Mouse (Mus musculus) erythroblast, embryonic 14.5 days (primary cell): Measurements from ENCODE around the gene Pdzd4. TPM values are rescaled to one million over a fixed set of nuclear protein-coding genes. Genes with fewer than 3 reads are reported as not detected.
A peak's percentile ranks its signal among the peaks of the same experiment; 100 is the strongest.

ENCODE experiments used
- H3K27me3 ChIP-seq: 2 replicates; pipeline ENCODE4 v1.6.1; 2012; ENCODE audit warnings: inconsistent platforms; ENCODE audit not compliant: control insufficient read depth
- H3K36me3 ChIP-seq: 2 replicates; pipeline ENCODE4 v1.6.1; 2012; ENCODE audit warnings: mild to moderate bottlenecking, inconsistent platforms; ENCODE audit not compliant: control insufficient read depth
- H3K4me1 ChIP-seq: 2 replicates; pipeline ENCODE4 v1.6.1; 2012; ENCODE audit warnings: inconsistent platforms; ENCODE audit not compliant: control insufficient read depth
- H3K4me3 ChIP-seq: replicated peaks from 2 replicates; pipeline ENCODE3; 2012; ENCODE audit warnings: moderate library complexity, mild to moderate bottlenecking, inconsistent platforms
- H3K9me3 ChIP-seq: 2 replicates; pipeline ENCODE4 v1.6.1; 2012; ENCODE audit warnings: low read length, inconsistent platforms, mixed read lengths; ENCODE audit not compliant: control insufficient read depth
- GATA1 ChIP-seq: IDR thresholded peaks from 2 replicates; pipeline ENCODE4 v1.6.1; 2012; ENCODE audit warnings: low read length, inconsistent platforms, mixed read lengths
- TAL1 ChIP-seq: IDR thresholded peaks from 3 replicates; pipeline ENCODE4 v1.6.1; 2012; ENCODE audit warnings: low read length, inconsistent platforms, mixed read lengths
- polyA plus RNA-seq: library from polyadenylated mRNA; stranded (reverse); fragments of >175 nt; gene quantifications from 2 replicates; pipeline ENCODE4 v1.2.3, GENCODE M21; 2012

The Pdzd4 gene
- polyA plus RNA-seq, 1 experiment, result not detected

DNA sequence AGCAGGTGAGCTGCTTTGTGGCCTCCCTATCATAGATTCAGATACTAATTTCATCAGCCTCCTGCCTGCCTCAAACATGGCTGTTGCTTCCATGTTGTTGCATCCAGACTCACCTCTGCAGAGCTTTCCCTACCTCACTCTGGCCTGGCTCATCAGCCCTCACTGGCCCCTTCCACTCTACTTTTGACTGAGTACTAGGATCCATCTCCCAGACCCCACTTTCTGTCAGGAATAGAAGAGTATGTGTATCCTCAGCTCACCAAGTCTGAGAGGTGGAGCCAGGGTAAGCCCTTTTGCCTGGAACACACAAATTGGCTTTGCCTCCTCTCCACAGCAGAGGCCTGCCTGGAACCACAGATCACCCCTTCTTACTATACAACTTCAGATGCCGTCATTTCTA, 36.3 kb downstream of the Pdzd4 start:
- TF ChIP-seq GATA1 (no peak), TAL1 (no peak)
- H3K4me3 ChIP-seq, result peak overlapping the region; percentile 91
- H3K4me1 ChIP-seq, result peaks cover 35% of the 10 kb centered on the region
- peaks cover 12% of the 10 kb centered on the region for H3K27me3 ChIP-seq
- H3K9me3 ChIP-seq, result peaks cover 13% of the 10 kb centered on the region
- peaks cover 41% of the 10 kb centered on the region for H3K36me3 ChIP-seq

DNA sequence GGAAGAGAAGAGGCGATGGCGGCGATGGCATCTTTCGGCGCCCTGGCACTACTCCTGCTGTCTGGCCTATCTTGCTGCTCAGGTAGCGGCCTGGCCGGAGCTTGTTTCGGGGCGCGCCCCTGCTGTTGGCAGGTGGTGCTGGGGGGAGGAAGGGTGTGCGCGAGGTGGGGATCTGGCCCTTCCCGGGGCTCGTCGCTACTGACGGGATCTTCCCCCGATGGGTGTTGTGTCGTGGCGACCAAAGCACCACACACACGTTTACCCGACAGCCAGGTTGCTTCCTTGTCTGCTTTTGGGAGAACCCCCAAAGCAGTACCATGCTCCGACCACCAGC, 37.6 kb downstream of the Pdzd4 start:
- no peak for TF ChIP-seq GATA1
- no peak for TF ChIP-seq TAL1
- Histone ChIP-seq H3K4me1 (peaks cover 35% of the 10 kb centered on the region), H3K36me3 (peaks cover 51% of the 10 kb centered on the region), H3K27me3 (peaks cover 12% of the 10 kb centered on the region), H3K4me3 (peak overlapping the region; percentile 91), H3K9me3 (peaks cover 13% of the 10 kb centered on the region)

DNA sequence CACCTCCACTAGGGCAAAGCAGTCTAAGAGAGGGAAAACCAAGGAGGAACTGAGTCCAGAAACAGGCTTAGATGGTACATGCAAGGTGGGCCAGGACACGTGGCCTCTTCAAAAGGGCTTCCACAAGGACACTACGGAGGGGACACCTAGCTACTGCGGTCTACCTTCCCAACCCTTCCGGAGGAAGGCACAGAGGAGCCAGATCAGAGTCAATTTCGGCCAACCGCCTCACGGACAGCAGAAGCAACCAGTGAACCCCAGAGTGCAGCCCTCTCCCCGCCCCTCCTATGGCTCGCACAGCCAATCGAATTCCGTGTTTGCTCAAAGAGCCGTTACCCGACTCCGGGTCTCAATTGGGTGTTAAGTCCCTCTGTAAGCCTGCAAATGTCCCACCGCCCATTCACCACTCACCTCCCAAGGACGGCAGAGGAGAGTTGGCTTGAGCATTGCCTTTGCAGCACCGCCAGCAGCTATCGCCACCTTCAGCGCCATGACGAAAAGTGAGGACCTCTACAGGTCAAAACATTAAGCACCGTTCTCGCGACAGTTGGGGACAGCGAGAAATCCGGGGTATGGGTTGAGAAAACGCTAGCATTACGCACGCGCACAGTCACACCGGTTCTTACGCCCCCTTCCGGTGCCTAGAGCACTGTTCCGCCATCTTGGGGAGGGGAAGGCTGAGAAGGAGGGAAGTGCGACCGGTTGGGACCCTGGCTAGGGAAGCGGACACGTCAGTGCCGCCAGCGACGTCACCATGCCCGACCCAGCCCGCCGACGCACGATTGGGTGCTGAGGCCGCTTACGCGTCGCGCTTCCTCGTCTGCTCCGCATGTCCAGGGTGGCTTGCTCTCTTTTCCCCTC, 38.2 kb downstream of the Pdzd4 start, which contains the start of the genes Idh3g and Ssr4:
Gene Idh3g (minus strand): TSS at position 534 of the 861 bp plus-strand sequence.
Gene Ssr4 (plus strand): TSS at position 665 of the 861 bp plus-strand sequence.
- peaks cover 13% of the 10 kb centered on the region for H3K9me3 ChIP-seq
- TF ChIP-seq TAL1 (no peak), GATA1 (no peak)
- H3K4me1 ChIP-seq, result peaks cover 35% of the 10 kb centered on the region
- peak within 1 kb of the TSS; percentile 91 for H3K4me3 ChIP-seq
- H3K27me3 ChIP-seq, result peaks cover 12% of the 10 kb centered on the region
- H3K36me3 ChIP-seq, result peaks cover 52% of the 10 kb centered on the region

- Histone ChIP-seq H3K4me3 (peak overlapping the region; percentile 91), H3K36me3 (peaks cover 52% of the 10 kb centered on the region), H3K4me1 (peaks cover 35% of the 10 kb centered on the region), H3K9me3 (peaks cover 13% of the 10 kb centered on the region), H3K27me3 (peaks cover 12% of the 10 kb centered on the region)
- no peak for TF ChIP-seq GATA1
- no peak for TF ChIP-seq TAL1
These were observed 39.1 kb downstream of the Pdzd4 start for GRCm38 (mm10) chrX:73785666-73786065.

DNA sequence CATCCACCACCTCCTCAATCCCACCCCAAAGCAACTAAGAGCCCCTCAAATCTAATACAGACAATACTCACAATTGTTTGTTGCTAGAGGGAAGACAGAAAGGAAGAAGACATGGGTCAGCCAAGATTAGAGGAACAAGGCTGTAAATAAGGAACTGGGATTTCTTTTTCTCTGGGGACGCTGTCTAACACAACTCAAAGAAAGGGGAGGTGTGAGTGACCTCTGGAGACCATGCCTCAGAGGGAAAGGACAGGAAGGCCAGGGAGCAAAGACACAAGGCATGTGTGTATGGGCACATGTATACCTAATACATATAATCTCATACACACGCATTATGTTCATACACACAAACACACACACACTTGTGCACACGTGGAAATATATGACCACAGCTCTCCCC, 42.5 kb downstream of the Pdzd4 start:
- no peak for TF ChIP-seq TAL1
- TF ChIP-seq GATA1, result no peak
- Histone ChIP-seq H3K4me3 (no peak overlapping the region), H3K36me3 (peaks cover 64% of the 10 kb centered on the region), H3K9me3 (peaks cover 10% of the 10 kb centered on the region), H3K27me3 (peaks cover 9% of the 10 kb centered on the region), H3K4me1 (peaks cover 13% of the 10 kb centered on the region)

- Histone ChIP-seq H3K4me3 (no peak overlapping the region), H3K9me3 (no peaks in the 10 kb centered on the region), H3K4me1 (no peaks in the 10 kb centered on the region), H3K27me3 (peaks cover 8% of the 10 kb centered on the region), H3K36me3 (peaks cover 40% of the 10 kb centered on the region)
- TF ChIP-seq TAL1 (no peak), GATA1 (no peak)
These were observed 49.8 kb downstream of the Pdzd4 start for GRCm38 (mm10) chrX:73774802-73775483.

DNA sequence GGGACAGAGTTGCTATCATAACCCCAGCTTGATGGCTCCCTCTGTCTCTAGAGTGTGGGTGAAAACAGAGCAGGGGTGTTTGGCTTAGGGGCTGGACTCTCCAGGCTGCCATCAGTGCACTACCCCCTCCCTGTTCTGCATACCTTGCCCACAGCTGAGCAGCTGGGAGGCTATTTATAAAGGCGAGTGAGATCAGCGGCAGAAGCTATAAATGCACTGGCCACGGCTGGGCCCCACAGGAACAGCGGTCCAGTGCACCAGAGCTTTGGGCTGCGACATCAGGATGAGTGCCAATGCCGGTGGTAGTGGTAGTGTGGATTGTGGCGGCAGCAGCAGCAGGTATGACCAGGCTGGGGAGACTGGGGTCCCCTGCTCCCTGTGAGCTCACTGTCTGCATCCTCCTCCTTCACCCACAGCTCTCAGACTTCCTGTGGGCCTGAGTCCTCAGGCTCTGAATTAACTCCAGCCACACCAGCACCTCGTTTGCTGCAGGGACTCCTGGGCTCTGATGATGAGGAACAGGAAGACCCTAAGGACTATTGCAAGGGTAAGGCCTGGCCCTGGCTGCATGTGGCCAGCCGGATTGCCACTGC, 50.5 kb downstream of the Pdzd4 start, which contains the start of gene Srpk3:
Gene Srpk3 (plus strand): TSS at position 238 of the 593 bp plus-strand sequence.
- Histone ChIP-seq H3K9me3 (no peaks in the 10 kb centered on the region), H3K36me3 (peaks cover 34% of the 10 kb centered on the region), H3K27me3 (peaks cover 8% of the 10 kb centered on the region), H3K4me3 (no peak within 1 kb of the TSS), H3K4me1 (no peaks in the 10 kb centered on the region)
- TF ChIP-seq TAL1, result no peak
- TF ChIP-seq GATA1, result no peak

- no peaks in the 10 kb centered on the region; the same call in 1 of the 2 replicates for H3K27me3 ChIP-seq
- no peaks in the 10 kb centered on the region for H3K36me3 ChIP-seq
- TF ChIP-seq TAL1 (no peak), GATA1 (no peak)
- H3K9me3 ChIP-seq, result no peaks in the 10 kb centered on the region
- no peak overlapping the region for H3K4me3 ChIP-seq
- H3K4me1 ChIP-seq, result no peaks in the 10 kb centered on the region
These were observed 57.5 kb downstream of the Pdzd4 start for GRCm38 (mm10) chrX:73767267-73767666.

DNA sequence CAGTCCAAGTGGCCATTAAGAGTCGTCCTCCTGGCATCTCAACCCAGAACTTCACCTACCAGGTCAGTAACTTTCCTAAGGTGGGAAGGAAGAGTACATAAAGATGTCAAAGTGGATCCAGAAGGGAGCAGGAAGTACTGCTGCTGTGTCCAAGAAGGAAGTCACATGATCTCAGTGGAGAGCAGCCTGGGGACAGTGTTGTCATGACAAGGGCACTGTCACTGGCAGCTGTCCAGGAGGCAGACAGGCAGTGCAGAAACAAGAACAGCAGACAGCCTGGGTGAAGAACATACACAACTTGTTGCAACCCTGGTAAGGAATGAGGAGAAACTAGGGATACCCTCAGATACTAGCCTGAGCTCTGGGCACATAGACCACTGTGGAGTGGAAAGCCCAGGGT, 59.5 kb downstream of the Pdzd4 start:
- no peaks in the 10 kb centered on the region for H3K9me3 ChIP-seq
- H3K4me3 ChIP-seq, result no peak overlapping the region
- no peaks in the 10 kb centered on the region for H3K4me1 ChIP-seq
- H3K27me3 ChIP-seq, result no peaks in the 10 kb centered on the region; the same call in 1 of the 2 replicates
- H3K36me3 ChIP-seq, result no peaks in the 10 kb centered on the region
- no peak for TF ChIP-seq GATA1
- no peak for TF ChIP-seq TAL1
